Mouse (Mus musculus) megakaryocyte progenitor cell, adult 5-6 weeks (primary cell): ENCODE results near the gene Dusp2. TPM values are rescaled to one million over a fixed set of nuclear protein-coding genes. Genes with fewer than 3 reads are reported as not detected.

Experiments used
- ATAC-seq: replicated peaks from 2 replicates; pipeline ENCODE4 v1.8.0; 2016; ENCODE audit warnings: mild to moderate bottlenecking, moderate TSS enrichment, inconsistent platforms; ENCODE audit not compliant: poor library complexity
- total RNA-seq, 2 experiments: library from RNA; stranded (forward) in 1 of 2; stranded (reverse) in 1 of 2; fragments of 157-497, 149-512 nt in 1 of 2; fragments of 200-1000 nt in 1 of 2; gene quantifications; 2 replicates each; pipeline versions ENCODE4 v1.2.3 to v1.2.4; 2015 to 2017

Gene Dusp2
- total RNA-seq, 2 experiments from 2014 or later, result 76.5 to 83.2 TPM

DNA sequence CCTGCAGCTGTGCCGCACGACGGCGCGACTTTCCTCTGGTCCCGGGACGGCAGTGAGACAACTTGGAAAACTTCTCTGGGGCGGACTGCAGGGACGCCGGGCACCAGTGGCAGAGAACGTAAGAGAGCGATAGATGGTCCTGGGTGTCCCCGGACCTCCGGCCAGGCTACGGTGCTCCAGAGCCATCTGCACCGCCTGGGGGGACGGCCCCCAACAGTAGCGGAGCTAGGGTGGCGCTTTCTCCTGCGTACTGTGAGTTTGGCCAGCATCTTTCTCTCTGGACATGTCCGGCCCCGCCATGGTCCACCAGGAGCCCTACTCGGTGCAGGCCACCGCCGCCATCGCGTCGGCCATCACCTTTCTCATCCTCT is 27.3 kb downstream of the Dusp2 start:
- ATAC-seq, result no peak

DNA sequence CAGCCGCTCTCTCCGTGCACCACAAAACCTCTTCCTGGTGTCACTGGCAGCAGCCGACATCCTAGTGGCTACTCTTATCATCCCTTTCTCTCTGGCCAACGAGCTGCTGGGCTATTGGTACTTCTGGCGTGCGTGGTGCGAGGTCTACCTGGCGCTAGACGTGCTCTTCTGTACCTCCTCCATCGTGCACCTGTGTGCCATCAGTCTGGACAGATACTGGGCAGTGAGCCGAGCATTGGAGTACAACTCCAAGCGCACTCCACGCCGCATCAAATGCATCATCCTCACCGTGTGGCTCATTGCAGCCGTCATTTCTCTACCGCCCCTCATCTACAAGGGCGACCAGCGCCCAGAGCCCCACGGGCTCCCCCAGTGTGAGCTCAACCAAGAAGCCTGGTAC is 27.7 kb downstream of the Dusp2 start:
- ATAC-seq, result no peak

DNA sequence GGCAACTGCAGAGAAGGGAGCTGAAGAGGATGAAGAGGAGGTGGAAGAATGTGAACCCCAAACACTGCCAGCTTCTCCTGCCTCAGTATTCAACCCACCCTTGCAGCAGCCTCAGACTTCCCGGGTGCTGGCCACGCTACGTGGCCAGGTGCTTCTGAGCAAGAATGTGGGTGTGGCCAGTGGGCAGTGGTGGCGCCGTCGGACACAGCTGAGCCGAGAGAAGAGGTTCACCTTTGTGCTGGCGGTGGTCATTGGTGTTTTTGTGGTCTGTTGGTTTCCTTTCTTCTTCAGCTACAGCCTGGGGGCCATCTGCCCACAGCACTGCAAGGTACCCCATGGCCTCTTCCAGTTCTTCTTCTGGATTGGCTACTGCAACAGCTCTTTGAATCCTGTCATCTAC is 28.5 kb downstream of the Dusp2 start:
- no peak for ATAC-seq

DNA sequence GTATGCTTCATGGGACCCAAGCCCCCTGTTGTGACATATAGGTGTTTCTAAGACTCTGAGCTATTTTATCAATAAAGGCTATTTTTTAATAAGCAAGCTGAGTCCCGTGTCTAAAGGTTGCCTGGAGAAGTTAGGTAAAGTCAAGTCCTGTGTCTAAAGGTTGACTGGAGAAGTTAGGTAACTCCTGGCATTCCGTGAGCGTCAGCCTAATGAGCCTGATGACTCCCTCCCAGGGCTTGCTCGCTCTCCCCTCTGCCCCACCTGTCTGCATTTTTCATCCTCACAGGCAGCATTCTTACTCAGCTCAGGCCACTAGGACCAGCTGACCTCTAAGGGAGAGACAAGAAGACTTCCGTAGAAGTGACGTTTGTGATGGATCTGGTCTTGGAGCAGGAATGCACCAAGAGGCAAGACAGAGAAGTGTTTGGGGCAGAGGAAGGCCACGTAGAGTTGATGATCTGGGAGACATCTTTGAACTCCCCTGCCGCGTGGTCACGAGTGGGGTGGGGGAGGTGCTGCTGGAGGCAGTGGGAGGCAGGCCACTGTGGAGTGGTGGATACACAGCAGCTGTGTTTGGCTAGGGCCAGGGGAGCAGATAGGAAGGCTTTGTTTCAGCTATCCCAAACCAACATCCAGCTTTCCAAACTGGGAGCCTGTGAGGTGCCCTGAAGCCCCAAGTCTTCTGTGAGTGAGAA is 31.3 kb downstream of the Dusp2 start:
- no peak for ATAC-seq

DNA sequence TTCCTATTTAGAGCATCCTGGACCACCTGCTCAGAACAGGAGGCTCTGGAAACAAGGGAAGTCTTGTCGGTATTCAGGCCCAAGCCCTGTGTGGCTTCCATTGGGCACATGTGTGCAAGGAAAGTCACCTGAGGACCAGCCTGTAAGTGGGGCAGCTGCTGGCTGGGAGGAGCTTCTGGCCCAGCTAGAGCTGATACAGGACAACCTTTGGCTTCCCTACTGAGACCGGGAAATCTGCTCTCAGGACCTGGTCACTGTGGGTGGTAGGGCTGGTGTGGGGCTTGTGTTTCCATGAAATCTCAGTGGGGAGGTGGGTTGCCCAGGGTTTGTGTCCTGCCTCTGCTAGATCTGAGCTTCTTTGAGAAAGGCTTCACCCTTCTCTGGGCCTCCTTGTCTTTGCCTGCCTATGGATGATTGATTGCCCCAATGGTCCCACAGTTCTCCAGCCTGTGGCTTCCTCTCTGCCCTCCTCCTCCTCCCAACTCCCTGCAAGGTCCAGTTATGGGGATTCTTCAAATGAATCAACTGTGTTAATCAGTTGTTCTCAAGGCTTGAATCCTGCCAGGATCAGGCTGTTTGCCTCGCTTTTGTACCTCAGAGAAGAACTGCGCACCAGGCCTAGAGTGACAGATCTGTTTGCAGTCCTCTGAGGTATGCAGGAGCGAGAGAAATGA is 33.9 kb downstream of the Dusp2 start:
- no peak for ATAC-seq

DNA sequence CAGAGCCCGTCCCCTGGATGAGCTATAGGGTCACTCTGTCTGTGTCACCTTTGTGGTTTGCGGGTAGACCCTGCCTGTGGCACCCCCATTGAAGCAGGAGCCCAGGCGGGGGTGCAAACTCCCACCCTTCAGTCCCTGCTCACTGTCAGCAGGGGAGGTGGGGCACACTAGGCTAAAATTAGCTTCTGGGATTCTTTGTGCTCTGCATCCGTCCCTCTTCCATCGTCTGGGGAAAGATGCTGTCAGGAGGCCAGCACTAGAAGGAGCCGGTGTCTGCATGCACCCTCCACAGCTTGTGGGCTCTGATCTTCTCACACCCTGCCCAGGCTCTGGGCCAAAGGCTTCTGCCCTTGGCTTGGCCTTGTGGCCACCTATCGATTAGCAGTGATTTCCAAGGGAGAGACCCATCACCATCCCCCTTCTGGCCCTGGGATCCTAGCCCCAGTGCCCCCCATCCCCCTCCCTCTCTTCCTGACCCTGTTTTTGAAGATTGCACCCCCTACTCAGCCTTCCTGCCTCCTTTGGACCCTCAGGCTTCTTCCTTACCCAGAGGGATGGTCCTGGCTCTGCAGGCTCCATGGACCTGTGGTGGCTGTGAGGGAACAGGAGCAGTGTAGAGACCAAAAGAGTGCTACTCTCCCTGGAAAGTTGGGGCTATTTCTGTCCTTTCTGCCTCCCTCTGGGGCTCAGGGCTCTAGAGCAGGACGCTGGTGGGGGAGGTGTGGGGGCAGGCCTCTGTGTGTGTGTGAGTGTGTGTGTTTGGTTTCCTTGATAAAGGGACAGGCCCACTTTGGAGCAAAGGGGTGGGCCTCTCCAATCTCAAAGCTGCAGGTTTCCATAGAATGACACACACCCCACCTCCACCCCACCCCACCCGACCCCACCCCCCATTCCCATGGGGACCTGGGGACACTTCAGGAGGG is 34.9 kb downstream of the Dusp2 start:
- ATAC-seq, result no peak

DNA sequence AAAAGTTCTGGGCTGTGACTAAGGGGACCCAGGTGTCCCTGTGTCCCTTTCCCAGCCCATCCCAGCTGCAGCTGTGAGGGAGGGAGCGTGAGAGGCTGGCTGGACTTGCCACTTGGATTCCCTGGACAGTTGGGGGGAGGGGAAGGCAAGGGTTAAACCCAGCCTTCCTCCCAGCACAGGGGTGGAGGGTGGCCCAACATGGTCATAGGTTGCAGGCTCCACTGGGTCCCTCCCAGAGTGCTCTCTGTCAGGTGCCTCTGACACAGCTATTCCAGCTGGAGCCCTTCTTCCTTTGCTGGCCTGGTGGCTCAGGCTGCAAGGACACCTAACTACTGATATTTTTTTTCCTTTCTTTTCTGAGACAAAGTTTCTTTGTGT is 35.5 kb downstream of the Dusp2 start:
- no peak for ATAC-seq

DNA sequence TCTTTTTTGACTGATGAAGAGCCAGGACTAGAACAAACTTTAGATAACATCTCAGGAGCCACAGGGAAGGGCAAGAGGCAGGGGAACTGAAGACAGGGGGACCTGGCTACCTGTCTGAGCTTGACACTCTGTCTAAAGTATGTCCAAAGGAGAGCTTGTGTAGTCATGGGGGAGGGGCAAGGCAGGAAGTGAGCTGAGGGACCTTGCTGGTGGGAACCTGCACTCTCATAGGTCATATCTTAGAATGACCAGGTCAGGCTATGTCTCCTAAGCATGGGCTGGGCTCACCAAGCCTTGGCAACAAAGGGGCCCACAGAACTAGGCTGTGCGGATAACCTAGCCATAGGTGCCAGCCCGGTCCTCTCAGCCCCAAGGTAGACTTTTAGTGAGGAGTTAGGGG is 36.1 kb downstream of the Dusp2 start:
- no peak for ATAC-seq

DNA sequence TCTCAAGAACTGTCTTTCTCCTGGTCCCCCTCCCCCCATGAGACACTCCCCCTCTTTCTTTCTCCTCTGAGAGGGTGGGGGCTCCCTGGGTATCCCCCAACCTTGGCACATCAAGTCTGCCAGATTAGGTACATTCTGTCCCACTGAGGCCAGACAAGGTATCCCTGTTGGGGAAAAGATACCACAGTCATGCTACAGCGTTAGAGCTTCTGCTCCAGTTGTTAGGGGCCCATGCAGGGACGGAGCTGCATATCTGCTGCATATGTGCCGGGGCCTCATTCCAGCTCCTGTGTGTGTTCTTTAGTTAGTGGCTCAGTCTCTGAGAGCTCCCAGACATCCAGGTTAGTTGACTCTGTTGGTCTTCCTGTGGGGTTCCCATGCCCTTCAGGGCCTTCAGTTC is 38.2 kb downstream of the Dusp2 start:
- no peak for ATAC-seq

DNA sequence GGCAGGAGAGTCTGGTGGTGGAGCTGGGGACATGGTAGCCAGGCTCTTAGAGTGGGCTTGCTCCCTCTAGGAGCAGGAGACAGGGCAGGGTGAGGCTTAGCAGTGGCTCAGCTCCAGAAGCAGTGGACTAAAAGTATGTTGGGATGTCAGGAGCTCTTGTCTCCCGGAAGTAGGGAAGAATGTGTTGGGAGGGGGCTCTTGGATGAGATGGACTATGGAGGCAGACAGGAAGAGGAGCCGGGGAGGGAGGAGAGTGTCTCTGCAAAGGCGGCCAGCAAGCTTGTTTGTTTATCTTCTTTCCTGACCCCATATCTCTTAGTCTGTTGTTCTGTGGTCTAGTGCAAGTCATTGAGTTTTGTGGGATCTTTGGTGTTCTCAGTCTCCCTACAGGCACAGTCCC is 39.1 kb downstream of the Dusp2 start:
- no peak for ATAC-seq

DNA sequence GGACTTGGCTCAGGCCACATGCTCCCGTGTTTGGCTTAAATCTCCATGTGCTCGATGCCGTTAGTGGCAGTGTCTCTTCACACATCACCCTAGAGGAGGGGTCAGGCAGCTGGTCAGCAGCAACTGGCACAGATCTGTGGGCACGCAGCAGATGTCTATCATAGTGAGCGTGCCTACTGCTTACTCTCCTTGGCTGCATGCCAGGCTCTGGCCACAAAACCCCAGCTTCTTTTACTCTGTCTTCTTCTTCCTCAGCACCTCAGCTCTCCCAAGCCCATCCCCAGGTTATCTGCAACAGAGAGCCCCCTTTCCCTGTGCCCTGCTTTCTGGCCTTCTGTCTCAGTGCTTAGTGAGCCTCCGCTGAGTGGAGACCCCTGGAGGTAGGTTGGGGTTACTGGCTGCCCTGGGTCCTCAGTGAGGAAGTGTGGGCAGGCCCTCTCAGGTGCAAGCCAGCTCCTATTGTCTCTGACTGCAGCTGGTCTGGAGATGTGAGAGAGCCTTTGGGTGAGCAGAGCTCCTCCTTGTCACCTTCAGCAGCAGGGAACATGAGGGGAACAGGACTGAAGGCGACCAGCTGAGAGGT is 39.9 kb downstream of the Dusp2 start:
- peak; percentile 77 for ATAC-seq

DNA sequence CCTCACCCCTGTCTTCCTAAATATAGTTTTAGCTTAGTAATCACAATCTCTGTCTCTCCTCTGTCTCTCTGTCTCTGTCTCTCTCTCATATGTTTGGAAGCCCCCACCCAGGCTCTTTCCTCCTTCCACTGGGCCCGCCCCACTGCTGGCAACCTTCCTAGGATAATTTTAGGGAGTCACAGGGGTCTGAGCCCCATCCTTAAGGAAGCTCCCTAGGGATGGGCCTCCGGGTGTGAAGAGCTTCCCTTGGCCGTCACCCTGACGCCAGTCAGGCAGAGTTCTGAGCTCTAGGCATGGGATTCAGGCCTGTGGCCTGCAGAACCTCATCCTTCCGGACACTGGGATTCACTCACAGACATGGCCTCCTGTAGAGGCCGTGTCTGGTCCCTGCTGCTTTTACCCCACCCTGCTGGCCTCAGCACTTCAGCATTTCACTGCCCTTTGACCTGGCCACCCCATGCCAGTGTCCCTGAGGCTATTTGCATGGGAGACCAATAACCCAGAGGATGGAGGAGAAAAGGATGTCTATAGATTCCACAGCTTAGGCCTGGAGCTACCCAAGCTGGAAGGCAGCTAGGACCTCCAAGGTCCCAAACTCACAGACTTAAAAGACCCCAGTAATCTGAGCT is 40.6 kb downstream of the Dusp2 start:
- no peak for ATAC-seq

DNA sequence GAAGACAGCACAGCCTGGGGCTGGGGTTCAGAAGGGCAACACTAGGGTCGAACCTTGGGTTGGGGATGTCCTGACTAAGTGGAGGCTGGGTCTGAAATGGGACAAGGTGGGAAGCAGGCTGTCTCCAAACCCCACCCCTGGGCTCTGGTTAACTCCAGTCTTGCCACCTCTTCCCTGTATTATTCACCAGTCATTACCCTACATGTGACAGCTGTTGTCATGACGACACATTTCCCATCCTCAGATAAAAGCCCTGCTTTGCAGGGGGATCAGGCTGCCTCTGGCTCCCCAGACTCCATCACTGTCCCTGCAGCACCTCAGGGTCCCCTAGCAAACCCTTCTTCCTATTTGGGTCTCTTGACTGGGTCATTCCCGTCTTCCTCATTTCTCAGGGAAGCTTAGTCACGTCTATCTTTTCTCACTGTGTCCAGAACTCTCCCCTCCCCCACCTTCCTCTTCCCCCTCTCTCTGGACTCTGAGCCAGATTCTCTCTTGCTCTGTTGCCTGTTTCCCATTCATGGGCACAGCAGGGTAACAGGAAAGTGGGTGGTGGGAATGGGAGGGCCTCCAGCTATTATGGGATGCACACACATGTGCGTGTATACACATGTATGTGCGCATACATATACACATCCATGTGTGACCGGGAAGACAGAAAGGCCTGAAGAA is 42.1 kb downstream of the Dusp2 start:
- 0 out of 2 replicates have a peak, but pooled peaks have one; percentile 5 for ATAC-seq

DNA sequence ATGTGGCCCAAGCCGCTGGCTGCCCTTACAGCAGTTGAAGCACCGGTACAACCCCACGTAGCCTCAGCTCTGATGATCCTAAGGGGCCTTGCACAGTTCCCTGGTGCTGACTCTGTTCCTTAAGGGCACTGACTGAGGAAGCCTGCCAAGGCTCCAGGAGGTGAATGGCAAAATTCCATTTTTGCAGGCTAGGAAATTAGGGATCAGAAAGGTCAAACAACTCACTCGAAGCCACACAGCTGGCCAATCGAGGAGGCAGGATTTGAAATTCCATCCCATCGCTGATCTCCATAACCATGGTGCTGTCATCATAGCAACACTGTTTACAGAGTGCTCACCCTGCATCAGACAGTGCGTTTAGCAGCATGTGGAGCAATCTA is 42.6 kb downstream of the Dusp2 start:
- ATAC-seq, result no peak

DNA sequence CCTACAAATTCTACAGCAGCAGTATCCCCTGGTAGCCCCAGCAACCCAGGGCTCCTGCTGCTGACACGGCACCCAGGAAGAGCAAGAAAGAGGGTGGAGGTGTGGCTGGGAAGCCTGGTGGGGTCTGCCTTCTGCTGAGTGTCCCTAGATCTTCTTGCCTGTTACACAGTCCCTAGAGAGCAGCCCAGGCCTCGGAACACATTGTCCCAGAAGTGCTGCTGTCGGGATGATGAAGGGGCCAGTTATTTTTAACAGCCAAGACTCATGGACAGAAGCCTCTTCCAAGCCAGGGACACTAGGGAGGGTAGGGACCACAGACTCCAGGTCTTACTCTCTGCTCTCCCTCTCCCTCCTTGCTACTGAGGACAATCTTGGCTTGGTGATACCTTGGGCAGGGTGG is 43.3 kb downstream of the Dusp2 start:
- ATAC-seq, result no peak

DNA sequence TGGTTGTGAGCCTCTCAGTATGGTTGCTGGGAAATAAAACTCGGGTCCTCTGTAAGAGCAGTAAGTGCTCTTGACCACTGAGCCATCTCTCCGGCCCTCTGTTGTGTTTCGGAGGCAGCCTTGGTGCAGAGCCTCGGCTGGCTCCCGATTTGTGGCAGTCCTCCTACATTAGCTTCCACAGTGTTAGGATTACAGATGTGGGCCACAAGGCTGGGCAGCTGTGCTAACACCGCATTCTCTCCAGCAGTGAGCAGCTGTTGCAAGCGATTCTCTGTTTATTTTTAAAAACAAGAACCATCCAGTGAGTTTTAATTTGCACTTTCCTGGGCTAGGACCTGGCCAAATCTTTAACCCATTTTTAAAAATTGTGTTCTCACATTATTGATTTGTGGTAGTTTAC is 47.9 kb downstream of the Dusp2 start:
- no peak for ATAC-seq

DNA sequence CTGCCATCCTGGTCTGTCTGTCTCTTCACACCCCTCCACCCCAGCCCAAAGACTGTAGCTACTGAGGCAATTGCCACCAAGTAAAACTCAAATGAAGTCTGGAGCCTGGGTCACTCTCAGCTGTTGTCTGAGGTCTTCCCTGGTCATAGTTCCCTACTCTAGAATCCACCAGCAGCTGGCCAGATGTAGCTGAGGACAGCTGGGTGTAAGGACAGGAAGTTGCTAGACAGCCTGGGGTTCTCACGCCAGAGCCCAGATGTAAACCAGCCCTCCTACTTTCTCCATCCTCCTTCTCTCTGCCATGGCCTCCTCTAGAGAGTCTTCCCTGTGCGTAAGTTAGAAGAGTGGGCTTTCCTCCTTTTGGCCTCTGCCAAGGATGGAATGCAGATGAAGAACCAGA is 51.6 kb downstream of the Dusp2 start:
- no peak for ATAC-seq
